Mouse (Mus musculus): ENCODE data around the gene Dhrs9.
"Not testable (repeated sequence)": the region's sequence is repeated elsewhere in the genome, so short reads cannot be mapped to it uniquely, and the experiment has no call there.

Gene Dhrs9

GRCm38 (mm10) chr2:69380281-69380680 lies at the start of gene Dhrs9:
Gene Dhrs9, plus strand, starts transcription at chr2:69380445.
- DNase-seq, result no peak

- DNase-seq, result not testable (repeated sequence)
Observed at GRCm38 (mm10) chr2:69331523-69331922, 48.7 kb upstream of the Dhrs9 start.

- DNase-seq, result no peak
Observed at GRCm38 (mm10) chr2:69341506-69341905, 38.7 kb upstream of the Dhrs9 start.

- DNase-seq, result no peak
Observed at GRCm38 (mm10) chr2:69342496-69343221, 37.6 kb upstream of the Dhrs9 start, which contains the start of gene Abcb11. Gene Abcb11, minus strand, starts transcription at chr2:69342616.

- not testable (repeated sequence) for DNase-seq
Observed at GRCm38 (mm10) chr2:69355402-69355801, 24.8 kb upstream of the Dhrs9 start.

- DNase-seq, result no peak
Observed at GRCm38 (mm10) chr2:69364831-69365230, 15.4 kb upstream of the Dhrs9 start.

- DNase-seq, result no peak
Observed at GRCm38 (mm10) chr2:69365275-69365674, 15.0 kb upstream of the Dhrs9 start.

- no peak for DNase-seq
Observed at GRCm38 (mm10) chr2:69376780-69377179, 3.5 kb upstream of the Dhrs9 start.

GRCm38 (mm10) chr2:69379801-69380200 lies 444 bp upstream of the Dhrs9 start:
- DNase-seq, result no peak

- no peak for DNase-seq
Observed at GRCm38 (mm10) chr2:69381740-69382139, 1.5 kb downstream of the Dhrs9 start.

GRCm38 (mm10) chr2:69382838-69383237 lies 2.6 kb downstream of the Dhrs9 start:
- DNase-seq, result no peak

- DNase-seq, result no peak
Observed at GRCm38 (mm10) chr2:69386118-69386871, 6.0 kb downstream of the Dhrs9 start.

- no peak for DNase-seq
Observed at GRCm38 (mm10) chr2:69393947-69394346, 13.7 kb downstream of the Dhrs9 start.

- no peak for DNase-seq
Observed at GRCm38 (mm10) chr2:69395597-69396248, 15.5 kb downstream of the Dhrs9 start.

- DNase-seq, result no peak
Observed at GRCm38 (mm10) chr2:69396760-69397435, 16.7 kb downstream of the Dhrs9 start.

- DNase-seq, result no peak
Observed at GRCm38 (mm10) chr2:69400866-69401604, 20.8 kb downstream of the Dhrs9 start.

GRCm38 (mm10) chr2:69401891-69402290 lies 21.6 kb downstream of the Dhrs9 start:
- DNase-seq, result no peak

- peak; percentile 10 for DNase-seq
Observed at GRCm38 (mm10) chr2:69402309-69402708, 22.1 kb downstream of the Dhrs9 start.

- DNase-seq, result no peak
Observed at GRCm38 (mm10) chr2:69405692-69406091, 25.4 kb downstream of the Dhrs9 start.

- no peak for DNase-seq
Observed at GRCm38 (mm10) chr2:69414539-69414938, 34.3 kb downstream of the Dhrs9 start.

- no peak for DNase-seq
Observed at GRCm38 (mm10) chr2:69415070-69415469, 34.8 kb downstream of the Dhrs9 start.

GRCm38 (mm10) chr2:69418294-69418881 lies 38.1 kb downstream of the Dhrs9 start:
- DNase-seq, result no peak
